Mouse (Mus musculus) C2C12 (cell line): ENCODE results near the gene Klc3. TPM values are rescaled to one million over a fixed set of nuclear protein-coding genes. Genes with fewer than 3 reads are reported as not detected.
A peak's percentile ranks its signal among the peaks of the same experiment; 100 is the strongest.

ENCODE experiments used
- H3K27me3 ChIP-seq: one replicate; pipeline ENCODE4 v1.6.1; 2011; ENCODE audit not compliant: control insufficient read depth, insufficient read depth, insufficient read length
- H3K36me3 ChIP-seq: one replicate; pipeline ENCODE4 v1.6.1; 2011; ENCODE audit not compliant: control insufficient read depth, insufficient read depth
- H3K4me3 ChIP-seq: one replicate; pipeline ENCODE4 v1.5.1; 2011; ENCODE audit warnings: mild to moderate bottlenecking, control low read depth; ENCODE audit not compliant: poor library complexity, insufficient read depth, severe bottlenecking
- H3K79me2 ChIP-seq: one replicate; pipeline ENCODE4 v1.6.1; 2011; ENCODE audit not compliant: control insufficient read depth, insufficient read depth
- H3K79me3 ChIP-seq: one replicate; pipeline ENCODE4 v1.6.1; 2011; ENCODE audit warnings: low read depth, control low read depth
- H3ac ChIP-seq: one replicate; pipeline ENCODE3; 2011; ENCODE audit warnings: low read depth; ENCODE audit not compliant: control insufficient read depth, insufficient read length
- CEBPB ChIP-seq: IDR thresholded peaks from one replicate; pipeline ENCODE4 v1.6.1; 2011; ENCODE audit warnings: low read depth, mild to moderate bottlenecking, control low read depth, moderate library complexity
- CTCF ChIP-seq: IDR thresholded peaks from one replicate; pipeline ENCODE4 v1.5.1; 2011; ENCODE audit not compliant: control insufficient read depth, insufficient read depth, insufficient read length
- FOSL1 ChIP-seq: IDR thresholded peaks from one replicate; pipeline ENCODE4 v1.8.0; 2011; ENCODE audit warnings: mild to moderate bottlenecking, low read length; ENCODE audit not compliant: poor library complexity, insufficient read depth, severe bottlenecking
- MAX ChIP-seq: IDR thresholded peaks from one replicate; pipeline ENCODE4 v1.6.1; 2011; ENCODE audit warnings: mild to moderate bottlenecking, control low read depth
- MYOD1 ChIP-seq: IDR thresholded peaks from one replicate; pipeline ENCODE4 v1.6.1; 2011; ENCODE audit warnings: low read depth; ENCODE audit not compliant: control insufficient read depth, insufficient read length
- MYOG ChIP-seq: IDR thresholded peaks from one replicate; pipeline ENCODE4 v1.6.1; 2011; ENCODE audit not compliant: control insufficient read depth, insufficient read length; ENCODE audit errors: extremely low read depth
- USF1 ChIP-seq: IDR thresholded peaks from one replicate; pipeline ENCODE4 v1.6.1; 2011; ENCODE audit warnings: low read depth, mild to moderate bottlenecking, control low read depth, moderate library complexity
- polyA plus RNA-seq: library from polyadenylated mRNA; unstranded; fragments of >200 nt; fragmentation: generic; extraction: Trizol; gene quantifications from one replicate; pipeline ENCODE4 v1.2.1, GENCODE M21; 2012; ENCODE audit warnings: missing spikeins

Klc3 gene
- polyA plus RNA-seq, 1 experiment, result 4.3 TPM

DNA sequence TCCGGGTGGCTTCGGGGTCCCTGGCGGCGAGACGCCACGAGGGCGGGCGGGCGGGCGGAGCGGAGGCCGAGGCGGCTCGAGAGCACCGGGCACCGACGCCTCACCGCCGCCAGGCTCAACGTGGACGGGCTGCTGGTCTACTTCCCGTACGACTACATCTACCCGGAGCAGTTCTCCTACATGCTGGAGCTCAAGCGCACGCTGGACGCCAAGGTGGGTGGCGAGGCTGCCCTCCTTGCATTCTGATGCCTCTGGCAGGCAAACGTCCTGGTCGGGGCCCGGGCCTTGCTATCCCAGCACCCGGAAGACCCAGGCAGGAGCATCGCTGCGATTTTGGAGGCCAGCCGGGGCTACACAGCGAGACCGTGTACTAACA lies 21.8 kb downstream of the Klc3 start:
- H3K27me3 ChIP-seq, result no peaks in the 10 kb centered on the region
- H3K4me3 ChIP-seq, result peak overlapping the region; percentile 44
- H3ac ChIP-seq, result peak overlapping the region; percentile 72
- peaks cover 26% of the 10 kb centered on the region for H3K79me2 ChIP-seq
- H3K79me3 ChIP-seq, result peaks cover 14% of the 10 kb centered on the region
- no peaks in the 10 kb centered on the region for H3K36me3 ChIP-seq
- TF ChIP-seq CTCF, result no peak
- no peak for TF ChIP-seq MYOD1
- TF ChIP-seq FOSL1, result no peak
- TF ChIP-seq MAX, result no peak
- no peak for TF ChIP-seq MYOG
- no peak for TF ChIP-seq USF1
- no peak for TF ChIP-seq CEBPB

DNA sequence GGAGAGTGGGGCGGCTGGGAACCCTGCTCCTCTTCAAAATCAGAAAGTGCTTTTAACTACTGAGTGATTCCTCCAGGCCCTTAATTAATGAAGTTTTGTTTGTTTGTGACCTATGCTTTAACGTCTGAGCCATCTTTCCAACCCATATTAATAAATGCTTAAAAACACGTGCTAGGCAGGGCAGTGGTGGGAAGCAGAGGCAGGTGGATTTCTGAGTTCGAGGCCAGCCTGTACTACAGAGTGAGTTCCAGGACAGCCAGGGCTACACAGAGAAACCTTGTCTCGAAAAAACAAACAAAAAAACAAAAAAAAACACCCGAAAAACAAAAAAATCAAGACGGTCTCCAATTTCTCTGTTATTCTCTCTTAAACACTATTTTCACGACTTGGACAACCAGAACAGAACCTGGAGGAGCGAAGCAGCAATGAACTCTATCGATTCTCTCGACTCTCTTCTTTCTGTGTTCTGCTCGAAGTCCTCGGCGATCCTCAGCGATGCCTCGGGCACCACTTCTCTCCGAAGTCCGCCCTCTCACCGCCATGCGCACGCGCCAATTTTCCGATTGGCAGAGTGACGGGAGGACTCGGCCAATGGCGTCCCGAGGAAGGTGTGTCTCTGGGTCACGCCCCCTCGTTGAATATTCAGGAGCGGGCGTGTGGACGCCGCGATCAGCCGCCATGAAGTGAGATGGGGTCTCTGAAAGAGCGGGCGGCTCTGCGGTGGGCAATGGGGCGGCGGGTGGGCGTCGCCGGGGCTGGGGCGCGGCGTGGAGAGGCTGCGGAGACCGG lies 22.3 kb downstream of the Klc3 start, which contains the start of gene Ercc2:
Ercc2 (plus strand) TSS at position 634 of the 789 bp plus-strand sequence.
- no peaks in the 10 kb centered on the region for H3K27me3 ChIP-seq
- H3K36me3 ChIP-seq, result no peaks in the 10 kb centered on the region
- TF ChIP-seq FOSL1 (no peak), USF1 (peak; percentile 24), MAX (peak; percentile 23), CTCF (no peak), MYOG (no peak), MYOD1 (no peak)
- H3K4me3 ChIP-seq, result peak within 1 kb of the TSS; percentile 44
- H3K79me2 ChIP-seq, result peaks cover 26% of the 10 kb centered on the region
- peak within 1 kb of the TSS; percentile 72 for H3ac ChIP-seq
- peaks cover 14% of the 10 kb centered on the region for H3K79me3 ChIP-seq

GRCm38 (mm10) chr7:19378049-19378448 lies 25.9 kb downstream of the Klc3 start:
- Histone ChIP-seq H3K79me2 (peaks cover 11% of the 10 kb centered on the region), H3K4me3 (no peak overlapping the region), H3K79me3 (peaks cover 9% of the 10 kb centered on the region), H3K27me3 (no peaks in the 10 kb centered on the region), H3ac (no peak overlapping the region), H3K36me3 (no peaks in the 10 kb centered on the region)
- TF ChIP-seq MYOG (no peak), FOSL1 (no peak), MYOD1 (no peak), USF1 (no peak), CEBPB (no peak), CTCF (no peak), MAX (no peak)

- H3K4me3 ChIP-seq, result no peak overlapping the region
- no peak for TF ChIP-seq FOSL1
- TF ChIP-seq MYOG, result no peak
- no peak for TF ChIP-seq CTCF
- TF ChIP-seq CEBPB, result no peak
- no peak for TF ChIP-seq USF1
- TF ChIP-seq MAX, result no peak
- no peak for TF ChIP-seq MYOD1
- H3K36me3 ChIP-seq, result no peaks in the 10 kb centered on the region
- no peaks in the 10 kb centered on the region for H3K79me2 ChIP-seq
- no peaks in the 10 kb centered on the region for H3K79me3 ChIP-seq
- no peak overlapping the region for H3ac ChIP-seq
- no peaks in the 10 kb centered on the region for H3K27me3 ChIP-seq
Observed at GRCm38 (mm10) chr7:19376019-19376418, 27.9 kb downstream of the Klc3 start.

GRCm38 (mm10) chr7:19375368-19375767 lies 28.5 kb downstream of the Klc3 start:
- no peaks in the 10 kb centered on the region for H3K27me3 ChIP-seq
- no peak overlapping the region for H3K4me3 ChIP-seq
- no peaks in the 10 kb centered on the region for H3K79me3 ChIP-seq
- H3K79me2 ChIP-seq, result no peaks in the 10 kb centered on the region
- H3K36me3 ChIP-seq, result no peaks in the 10 kb centered on the region
- TF ChIP-seq USF1 (no peak), MYOG (no peak), MYOD1 (no peak), CTCF (no peak), FOSL1 (no peak), CEBPB (no peak), MAX (no peak)
- no peak overlapping the region for H3ac ChIP-seq

- Histone ChIP-seq H3K27me3 (no peaks in the 10 kb centered on the region), H3ac (no peak overlapping the region), H3K4me3 (no peak overlapping the region), H3K79me2 (no peaks in the 10 kb centered on the region), H3K79me3 (no peaks in the 10 kb centered on the region), H3K36me3 (no peaks in the 10 kb centered on the region)
- no peak for TF ChIP-seq FOSL1
- no peak for TF ChIP-seq CEBPB
- TF ChIP-seq CTCF, result no peak
- no peak for TF ChIP-seq USF1
- no peak for TF ChIP-seq MYOD1
- no peak for TF ChIP-seq MAX
Observed at GRCm38 (mm10) chr7:19373367-19373766, 30.5 kb downstream of the Klc3 start.
